Mouse (Mus musculus): ENCODE measurements around the gene Cxcl16. TPM values are rescaled to one million over a fixed set of nuclear protein-coding genes. Genes with fewer than 3 reads are reported as not detected.
"Not testable (repeated sequence)": the region's sequence is repeated elsewhere in the genome, so short reads cannot be mapped to it uniquely, and the experiment has no call there.

Gene Cxcl16
- under 1 TPM; 0.68 to 0.97 TPM for total RNA-seq (2021)

GRCm38 (mm10) chr11:70459601-70460101 lies at the start of gene Cxcl16:
Cxcl16 (minus strand) TSS chr11:70459984.
- no peak for DNase-seq

- no peak for DNase-seq
Measured at GRCm38 (mm10) chr11:70506962-70507515, 47.3 kb upstream of the Cxcl16 start.

GRCm38 (mm10) chr11:70506385-70506784 lies 46.6 kb upstream of the Cxcl16 start:
- peak; percentile 24 to 47 for DNase-seq

GRCm38 (mm10) chr11:70504970-70505369 lies 45.2 kb upstream of the Cxcl16 start, which contains the start of gene Tm4sf5:
Tm4sf5 (plus strand) TSS chr11:70505244.
- no peak for DNase-seq

- DNase-seq, result no peak
Measured at GRCm38 (mm10) chr11:70502018-70502417, 42.2 kb upstream of the Cxcl16 start.

- DNase-seq, result no peak
Measured at GRCm38 (mm10) chr11:70500476-70500812, 40.7 kb upstream of the Cxcl16 start.

GRCm38 (mm10) chr11:70499566-70500475 lies 40.0 kb upstream of the Cxcl16 start:
- no peak for DNase-seq

- DNase-seq, result no peak
Measured at GRCm38 (mm10) chr11:70489684-70490083, 29.9 kb upstream of the Cxcl16 start.

- DNase-seq, result no peak
Measured at GRCm38 (mm10) chr11:70489138-70489537, 29.4 kb upstream of the Cxcl16 start.

GRCm38 (mm10) chr11:70487816-70488215 lies 28.0 kb upstream of the Cxcl16 start:
- DNase-seq, result no peak

- DNase-seq, result no peak
Measured at GRCm38 (mm10) chr11:70485498-70485897, 25.7 kb upstream of the Cxcl16 start.

- DNase-seq, result no peak
Measured at GRCm38 (mm10) chr11:70474872-70475534, 15.2 kb upstream of the Cxcl16 start.

- not testable (repeated sequence) for DNase-seq
Measured at GRCm38 (mm10) chr11:70473291-70473690, 13.5 kb upstream of the Cxcl16 start.

GRCm38 (mm10) chr11:70472716-70473115 lies 12.9 kb upstream of the Cxcl16 start:
- DNase-seq, result no peak

GRCm38 (mm10) chr11:70469764-70470163 lies 10.0 kb upstream of the Cxcl16 start:
- DNase-seq, result no peak

GRCm38 (mm10) chr11:70467902-70468619 lies 8.3 kb upstream of the Cxcl16 start:
- no peak for DNase-seq

GRCm38 (mm10) chr11:70465824-70466223 lies 6.0 kb upstream of the Cxcl16 start:
- no peak for DNase-seq

GRCm38 (mm10) chr11:70465211-70465610 lies 5.4 kb upstream of the Cxcl16 start:
- DNase-seq, result no peak

- DNase-seq, result no peak
Measured at GRCm38 (mm10) chr11:70463970-70464369, 4.2 kb upstream of the Cxcl16 start.

- no peak for DNase-seq
Measured at GRCm38 (mm10) chr11:70458688-70459600, 840 bp downstream of the Cxcl16 start, which contains the start of gene Zmynd15. Zmynd15 (plus strand) TSS chr11:70459433.

All from layer of hippocampus, postnatal 36 days (tissue).